ENCODE assay signal across 9 mouse cellular contexts in genomic region chr6:91901505-91901904, GRCm38 (mm10). TPM values are rescaled to one million over a fixed set of nuclear protein-coding genes. Genes with fewer than 3 reads are reported as not detected.
DNase-seq lines count a peak whose midpoint lies in the region; ATAC-seq lines count a peak whose summit lies in the region.
"Had no signal": no experiment of that assay in that cellular context is flagged by ENCODE, and none has a peak within 500 bp of the region (broad histone marks: within the 10 kb centered on the region; RNA-seq: fewer than 3 reads in every experiment).

No protein-coding gene starts in this region.

- H3K9me3 ChIP-seq in limb, embryonic 11.5 days (ENCODE audit: control insufficient read depth, low read length): no peaks in the 10 kb centered on the region
- H3K9me3 ChIP-seq in neural tube, embryonic 15.5 days (replicated peaks): no peaks in the 10 kb centered on the region
- H3K9me3 ChIP-seq: heart, embryonic 13.5 days had no signal

- no peak overlapping the region for H3K4me2 ChIP-seq in limb, embryonic 11.5 days (ENCODE audit: low read depth, severe bottlenecking)
- H3K4me2 ChIP-seq in neural tube, embryonic 15.5 days: no peak overlapping the region
- H3K4me2 ChIP-seq: heart, embryonic 13.5 days had no signal

- peak; percentile 87 for ATAC-seq in granulocyte monocyte progenitor cell, adult 5-6 weeks (replicated peaks; ENCODE audit: poor library complexity, severe bottlenecking)
- ATAC-seq in limb, embryonic 11.5 days (ENCODE audit: insufficient number of reproducible peaks, low FRiP score, low TSS enrichment, low read depth): 0 out of 2 replicates have a peak, but pooled peaks have one; percentile 21
- ATAC-seq in neural tube, embryonic 15.5 days (ENCODE audit: low FRiP score): peak; percentile 65; the same call in 1 of the 2 replicates

- H3K36me3 ChIP-seq in limb, embryonic 11.5 days (ENCODE audit: control insufficient read depth, insufficient read depth, low read length): peaks cover 7% of the 10 kb centered on the region
- H3K36me3 ChIP-seq in neural tube, embryonic 15.5 days: peaks cover 45% of the 10 kb centered on the region

- H3K4me1 ChIP-seq in limb, embryonic 11.5 days (ENCODE audit: control insufficient read depth, insufficient read depth, low read length): no peaks in the 10 kb centered on the region
- no peaks in the 10 kb centered on the region for H3K4me1 ChIP-seq in neural tube, embryonic 15.5 days
- H3K4me1 ChIP-seq: heart, embryonic 13.5 days had no signal

- H3K27me3 ChIP-seq in limb, embryonic 11.5 days (ENCODE audit: control insufficient read depth, insufficient read depth, low read length): no peaks in the 10 kb centered on the region
- H3K27me3 ChIP-seq in neural tube, embryonic 15.5 days (replicated peaks): no peaks in the 10 kb centered on the region
- H3K27me3 ChIP-seq: heart, embryonic 13.5 days had no signal

- no peak overlapping the region for H3K27ac ChIP-seq in limb, embryonic 11.5 days (replicated peaks; ENCODE audit: low read depth, low read length)
- H3K27ac ChIP-seq in neural tube, embryonic 15.5 days (replicated peaks): no peak overlapping the region
- H3K27ac ChIP-seq: heart, embryonic 13.5 days had no signal

- WGBS in limb, embryonic 11.5 days: 39% methylated on average over 5 of the region's 5 CpGs
- 33% methylated on average over 5 of the region's 5 CpGs for WGBS in neural tube, embryonic 15.5 days

- no peak overlapping the region for H3K4me3 ChIP-seq in limb, embryonic 11.5 days (ENCODE audit: low read depth, low read length)
- no peak overlapping the region for H3K4me3 ChIP-seq in neural tube, embryonic 15.5 days (replicated peaks)
- H3K4me3 ChIP-seq: heart, embryonic 13.5 days had no signal

- DNase-seq in CD4-positive, CD25-positive, alpha-beta regulatory T cell, adult 2 months (ENCODE audit: low read depth, low spot score): peak; percentile 80
- DNase-seq in adrenal gland, postnatal 14 days: peak; percentile 88
- peak; percentile 71 for DNase-seq in embryo, embryonic 11.5 days (ENCODE audit: low read depth, low spot score)
- peak; percentile 71 for DNase-seq in kidney, adult 9 months
- DNase-seq in limb, embryonic 11.5 days (ENCODE audit: low spot score): peak; percentile 86
- peak; percentile 26 for DNase-seq in testis, postnatal 14 days (ENCODE audit: low spot score)

- H3K9ac ChIP-seq in limb, embryonic 11.5 days (ENCODE audit: low read length): no peak overlapping the region
- no peak overlapping the region for H3K9ac ChIP-seq in neural tube, embryonic 15.5 days (replicated peaks)
- H3K9ac ChIP-seq: heart, embryonic 13.5 days had no signal

RNA-seq across cellular contexts. Expression of gene 4930590J08Rik, which starts 1.1 kb away (rescaled TPM):
- total RNA-seq in adrenal gland, postnatal 14 days (2021): 1.2 and 1.7 TPM in 2 replicates
- not detected in 2 replicates for total RNA-seq in granulocyte monocyte progenitor cell, adult 5-6 weeks (2014; fragmentation: Nextera tagmentation)
- 0.17 and 0.67 TPM in 2 replicates for total RNA-seq in granulocyte monocyte progenitor cell, adult 5-6 weeks (2017)
- polyA plus RNA-seq in limb, embryonic 11.5 days (2014; fragmentation: Nextera tagmentation; extraction: Ambion mirVana): 0.48 and 0.73 TPM in 2 replicates
- 1.4 and 1.5 TPM in 2 replicates for polyA plus RNA-seq in neural tube, embryonic 15.5 days (2015; fragmentation: Nextera tagmentation; extraction: Ambion mirVana)

RNA-seq across cellular contexts. Expression of gene Ccdc174, which starts 23.7 kb away (rescaled TPM):
- 29.1 and 34.7 TPM in 2 replicates for total RNA-seq in adrenal gland, postnatal 14 days (2021)
- 22.0 and 23.7 TPM in 2 replicates for total RNA-seq in granulocyte monocyte progenitor cell, adult 5-6 weeks (2014; fragmentation: Nextera tagmentation)
- 41.2 and 63.5 TPM in 2 replicates for total RNA-seq in granulocyte monocyte progenitor cell, adult 5-6 weeks (2017)
- 43.3 and 46.1 TPM in 2 replicates for polyA plus RNA-seq in limb, embryonic 11.5 days (2014; fragmentation: Nextera tagmentation; extraction: Ambion mirVana)
- 39.7 and 42.1 TPM in 2 replicates for polyA plus RNA-seq in neural tube, embryonic 15.5 days (2015; fragmentation: Nextera tagmentation; extraction: Ambion mirVana)

Comparison
In these comparisons a context has a peak if more than half of its experiments do, and no peak if none do; other contexts are left out.
1. DNase-seq: peak in every context shown above with its lines; median percentile 88 in adrenal gland, postnatal 14 days; 86 in limb, embryonic 11.5 days; 80 in CD4-positive, CD25-positive, alpha-beta regulatory T cell, adult 2 months; 71 in embryo, embryonic 11.5 days; 71 in kidney, adult 9 months; 26 in testis, postnatal 14 days.
2. ATAC-seq: peak in every context shown above with its lines; median percentile 87 in granulocyte monocyte progenitor cell, adult 5-6 weeks; 65 in neural tube, embryonic 15.5 days; 21 in limb, embryonic 11.5 days.